Mouse (Mus musculus): ENCODE measurements around the gene F2rl2. TPM values are rescaled to one million over a fixed set of nuclear protein-coding genes. Genes with fewer than 3 reads are reported as not detected.

Gene F2rl2
- polyA plus RNA-seq, 1 experiment from 2014 or later: 2.8 TPM

GRCm38 (mm10) chr13:95685736-95686135, 10.9 kb upstream of the F2rl2 start:
- H3K9me3 ChIP-seq (ENCODE audit: control insufficient read depth, low read length): no peaks in the 10 kb centered on the region
- H3K27me3 ChIP-seq (ENCODE audit: control insufficient read depth, insufficient read depth, low read length): no peaks in the 10 kb centered on the region

GRCm38 (mm10) chr13:95688576-95688975, 8.1 kb upstream of the F2rl2 start:
- 85% methylated on average over 1 of the region's 1 CpGs for WGBS
- DNase-seq (ENCODE audit: low spot score): no peak
- 0 out of 2 replicates have a peak, but pooled peaks cover 3% of the 10 kb centered on the region for H3K36me3 ChIP-seq (ENCODE audit: control insufficient read depth, insufficient read depth, low read length)
- H3K27ac ChIP-seq (ENCODE audit: low read depth, low read length): no peak overlapping the region
- H3K9ac ChIP-seq (ENCODE audit: low read depth, low read length): no peak overlapping the region
- H3K4me2 ChIP-seq (replicated peaks; ENCODE audit: low read depth, low read length): no peak overlapping the region
- no peaks in the 10 kb centered on the region for H3K4me1 ChIP-seq (replicated peaks; ENCODE audit: control insufficient read depth, insufficient read depth, low read length)
- no peaks in the 10 kb centered on the region for H3K9me3 ChIP-seq (ENCODE audit: control insufficient read depth, low read length)
- H3K27me3 ChIP-seq (ENCODE audit: control insufficient read depth, insufficient read depth, low read length): no peaks in the 10 kb centered on the region
- ATAC-seq (ENCODE audit: low FRiP score): no peak
- no peak overlapping the region for H3K4me3 ChIP-seq (ENCODE audit: low read depth, low read length)

More at GRCm38 (mm10) chr13:95685736-95686135, 10.9 kb upstream of the F2rl2 start:
- no peak overlapping the region for H3K9ac ChIP-seq (ENCODE audit: low read depth, low read length)
- H3K4me3 ChIP-seq (ENCODE audit: low read depth, low read length): no peak overlapping the region
- 0 out of 2 replicates have a peak, but pooled peaks cover 3% of the 10 kb centered on the region for H3K36me3 ChIP-seq (ENCODE audit: control insufficient read depth, insufficient read depth, low read length)
- DNase-seq (ENCODE audit: low spot score): no peak
- H3K4me1 ChIP-seq (replicated peaks; ENCODE audit: control insufficient read depth, insufficient read depth, low read length): no peaks in the 10 kb centered on the region
- 85% methylated on average over 5 of the region's 5 CpGs for WGBS
- no peak for ATAC-seq (ENCODE audit: low FRiP score)
- H3K4me2 ChIP-seq (replicated peaks; ENCODE audit: low read depth, low read length): no peak overlapping the region
- H3K27ac ChIP-seq (ENCODE audit: low read depth, low read length): no peak overlapping the region

- no peaks in the 10 kb centered on the region for H3K36me3 ChIP-seq (ENCODE audit: control insufficient read depth, insufficient read depth, low read length)
- H3K4me2 ChIP-seq (replicated peaks; ENCODE audit: low read depth, low read length): no peak overlapping the region
- DNase-seq (ENCODE audit: low spot score): no peak
- no peaks in the 10 kb centered on the region for H3K4me1 ChIP-seq (replicated peaks; ENCODE audit: control insufficient read depth, insufficient read depth, low read length)
- no peak overlapping the region for H3K9ac ChIP-seq (ENCODE audit: low read depth, low read length)
- WGBS: 89% methylated on average over 8 of the region's 8 CpGs
- H3K27me3 ChIP-seq (ENCODE audit: control insufficient read depth, insufficient read depth, low read length): no peaks in the 10 kb centered on the region
- H3K4me3 ChIP-seq (ENCODE audit: low read depth, low read length): no peak overlapping the region
- H3K27ac ChIP-seq (ENCODE audit: low read depth, low read length): no peak overlapping the region
- H3K9me3 ChIP-seq (ENCODE audit: control insufficient read depth, low read length): no peaks in the 10 kb centered on the region
- no peak for ATAC-seq (ENCODE audit: low FRiP score)
These were observed 4.5 kb upstream of the F2rl2 start for GRCm38 (mm10) chr13:95692201-95692600.

GRCm38 (mm10) chr13:95696120-95696653, 466 bp upstream of the F2rl2 start:
- no peaks in the 10 kb centered on the region for H3K4me1 ChIP-seq (replicated peaks; ENCODE audit: control insufficient read depth, insufficient read depth, low read length)
- H3K36me3 ChIP-seq (ENCODE audit: control insufficient read depth, insufficient read depth, low read length): no peaks in the 10 kb centered on the region
- H3K27ac ChIP-seq (ENCODE audit: low read depth, low read length): no peak overlapping the region
- DNase-seq (ENCODE audit: low spot score): no peak
- no peak overlapping the region for H3K4me3 ChIP-seq (ENCODE audit: low read depth, low read length)
- ATAC-seq (ENCODE audit: low FRiP score): no peak
- H3K9me3 ChIP-seq (ENCODE audit: control insufficient read depth, low read length): no peaks in the 10 kb centered on the region
- H3K9ac ChIP-seq (ENCODE audit: low read depth, low read length): no peak overlapping the region
- WGBS: 93% methylated on average over 9 of the region's 9 CpGs
- no peak overlapping the region for H3K4me2 ChIP-seq (replicated peaks; ENCODE audit: low read depth, low read length)
- H3K27me3 ChIP-seq (ENCODE audit: control insufficient read depth, insufficient read depth, low read length): no peaks in the 10 kb centered on the region

GRCm38 (mm10) chr13:95697874-95698273, 1.2 kb downstream of the F2rl2 start:
- no peak overlapping the region for H3K4me3 ChIP-seq (ENCODE audit: low read depth, low read length)
- ATAC-seq (ENCODE audit: low FRiP score): no peak
- 55% methylated on average over 6 of the region's 6 CpGs for WGBS
- no peak overlapping the region for H3K9ac ChIP-seq (ENCODE audit: low read depth, low read length)
- DNase-seq (ENCODE audit: low spot score): no peak
- H3K4me1 ChIP-seq (replicated peaks; ENCODE audit: control insufficient read depth, insufficient read depth, low read length): no peaks in the 10 kb centered on the region
- no peaks in the 10 kb centered on the region for H3K9me3 ChIP-seq (ENCODE audit: control insufficient read depth, low read length)
- H3K27ac ChIP-seq (ENCODE audit: low read depth, low read length): no peak overlapping the region
- H3K4me2 ChIP-seq (replicated peaks; ENCODE audit: low read depth, low read length): no peak overlapping the region
- no peaks in the 10 kb centered on the region for H3K36me3 ChIP-seq (ENCODE audit: control insufficient read depth, insufficient read depth, low read length)
- no peaks in the 10 kb centered on the region for H3K27me3 ChIP-seq (ENCODE audit: control insufficient read depth, insufficient read depth, low read length)

GRCm38 (mm10) chr13:95703376-95703775, 6.7 kb downstream of the F2rl2 start:
- no peaks in the 10 kb centered on the region for H3K9me3 ChIP-seq (ENCODE audit: control insufficient read depth, low read length)
- H3K4me1 ChIP-seq (replicated peaks; ENCODE audit: control insufficient read depth, insufficient read depth, low read length): no peaks in the 10 kb centered on the region
- H3K9ac ChIP-seq (ENCODE audit: low read depth, low read length): no peak overlapping the region
- DNase-seq (ENCODE audit: low spot score) (no peak), ATAC-seq (ENCODE audit: low FRiP score) (no peak)
- no peaks in the 10 kb centered on the region for H3K27me3 ChIP-seq (ENCODE audit: control insufficient read depth, insufficient read depth, low read length)
- WGBS: 87% methylated on average over 5 of the region's 5 CpGs
- H3K4me3 ChIP-seq (ENCODE audit: low read depth, low read length): no peak overlapping the region
- no peak overlapping the region for H3K27ac ChIP-seq (ENCODE audit: low read depth, low read length)
- no peaks in the 10 kb centered on the region for H3K36me3 ChIP-seq (ENCODE audit: control insufficient read depth, insufficient read depth, low read length)
- no peak overlapping the region for H3K4me2 ChIP-seq (replicated peaks; ENCODE audit: low read depth, low read length)

- H3K4me2 ChIP-seq (replicated peaks; ENCODE audit: low read depth, low read length): no peak overlapping the region
- H3K9ac ChIP-seq (ENCODE audit: low read depth, low read length): no peak overlapping the region
- ATAC-seq (ENCODE audit: low FRiP score): no peak
- no peaks in the 10 kb centered on the region for H3K36me3 ChIP-seq (ENCODE audit: control insufficient read depth, insufficient read depth, low read length)
- WGBS: 93% methylated on average over 6 of the region's 6 CpGs
- no peak overlapping the region for H3K4me3 ChIP-seq (ENCODE audit: low read depth, low read length)
- no peak overlapping the region for H3K27ac ChIP-seq (ENCODE audit: low read depth, low read length)
- DNase-seq (ENCODE audit: low spot score): no peak
- no peaks in the 10 kb centered on the region for H3K4me1 ChIP-seq (replicated peaks; ENCODE audit: control insufficient read depth, insufficient read depth, low read length)
- no peaks in the 10 kb centered on the region for H3K27me3 ChIP-seq (ENCODE audit: control insufficient read depth, insufficient read depth, low read length)
- H3K9me3 ChIP-seq (ENCODE audit: control insufficient read depth, low read length): no peaks in the 10 kb centered on the region
These were observed 8.9 kb downstream of the F2rl2 start for GRCm38 (mm10) chr13:95705589-95705988.

- ATAC-seq (ENCODE audit: low FRiP score): no peak
- H3K27me3 ChIP-seq (ENCODE audit: control insufficient read depth, insufficient read depth, low read length): no peaks in the 10 kb centered on the region
These were observed 15.4 kb downstream of the F2rl2 start for GRCm38 (mm10) chr13:95712054-95712453.

GRCm38 (mm10) chr13:95712570-95713268, 16.1 kb downstream of the F2rl2 start:
- no peaks in the 10 kb centered on the region for H3K27me3 ChIP-seq (ENCODE audit: control insufficient read depth, insufficient read depth, low read length)
- H3K36me3 ChIP-seq (ENCODE audit: control insufficient read depth, insufficient read depth, low read length): no peaks in the 10 kb centered on the region
- DNase-seq (ENCODE audit: low spot score) (no peak), ATAC-seq (ENCODE audit: low FRiP score) (no peak)
- no peak overlapping the region for H3K4me3 ChIP-seq (ENCODE audit: low read depth, low read length)
- no peaks in the 10 kb centered on the region for H3K4me1 ChIP-seq (replicated peaks; ENCODE audit: control insufficient read depth, insufficient read depth, low read length)
- H3K4me2 ChIP-seq (replicated peaks; ENCODE audit: low read depth, low read length): no peak overlapping the region
- no peak overlapping the region for H3K9ac ChIP-seq (ENCODE audit: low read depth, low read length)
- H3K27ac ChIP-seq (ENCODE audit: low read depth, low read length): no peak overlapping the region
- H3K9me3 ChIP-seq (ENCODE audit: control insufficient read depth, low read length): no peaks in the 10 kb centered on the region
- 93% methylated on average over 9 of the region's 9 CpGs for WGBS

More at GRCm38 (mm10) chr13:95712054-95712453, 15.4 kb downstream of the F2rl2 start:
- Histone ChIP-seq H3K9me3 (ENCODE audit: control insufficient read depth, low read length) (no peaks in the 10 kb centered on the region), H3K4me2 (replicated peaks; ENCODE audit: low read depth, low read length) (no peak overlapping the region), H3K4me1 (replicated peaks; ENCODE audit: control insufficient read depth, insufficient read depth, low read length) (no peaks in the 10 kb centered on the region), H3K27ac (ENCODE audit: low read depth, low read length) (no peak overlapping the region), H3K9ac (ENCODE audit: low read depth, low read length) (no peak overlapping the region), H3K4me3 (ENCODE audit: low read depth, low read length) (no peak overlapping the region), H3K36me3 (ENCODE audit: control insufficient read depth, insufficient read depth, low read length) (no peaks in the 10 kb centered on the region)
- DNase-seq (ENCODE audit: low spot score): no peak

Data from hindbrain, embryonic 11.5 days (tissue).